4 mouse cellular contexts compared by ENCODE assay signal in genomic region chr8:20544084-20544483, GRCm38 (mm10).
DNase-seq lines count a peak whose midpoint lies in the region; TF ChIP-seq lines count a peak whose summit lies in the region.
"Not testable (repeated sequence)": the region's sequence is repeated elsewhere in the genome, so short reads cannot be mapped to it uniquely, and the experiment has no call there.

No protein-coding gene starts in this region.

- not testable (repeated sequence) for TF ChIP-seq CTCF in gastrocnemius, adult 2 months (IDR thresholded peaks at IDR 0.05)

- H3K4me3 ChIP-seq in gastrocnemius, adult 2 months: not testable (repeated sequence)

- DNase-seq in gastrocnemius, adult 2 months: peak; percentile 19
- peak; percentile 92 for DNase-seq in heart, adult 11 months
- DNase-seq in lung, postnatal 4 days: peak; percentile 7 to 20
- peak; percentile 38 for DNase-seq in testis, postnatal 10 days (ENCODE audit: low spot score)

- not testable (repeated sequence) for H3K27ac ChIP-seq in gastrocnemius, adult 2 months

- intact Hi-C loops in gastrocnemius, adult 2 months (cut with DNase I): not testable (repeated sequence)

Comparison
In these comparisons a context has a peak if more than half of its experiments do, and no peak if none do; other contexts are left out.
1. DNase-seq: peak in every context shown above with its lines; median percentile 92 in heart, adult 11 months; 38 in testis, postnatal 10 days; 19 in gastrocnemius, adult 2 months; 14 in lung, postnatal 4 days.